Mouse (Mus musculus) cerebellum, postnatal 25 days (tissue): ENCODE data around the gene Lrrc10b.

Experiments
- DNase-seq, 2 experiments: peaks; one replicate each; pipeline ENCODE4 v3.0.0; 2021; ENCODE audit warnings: mixed read lengths in 2 of 2

Lrrc10b gene

GRCm38 (mm10) chr19:10456752-10457483 is at the start of gene Lrrc10b:
Lrrc10b (minus strand) TSS chr19:10457473.
- no peak for DNase-seq

GRCm38 (mm10) chr19:10502571-10502970 is 45.3 kb upstream of the Lrrc10b start:
- DNase-seq: peak; percentile 51 to 64

GRCm38 (mm10) chr19:10500581-10500980 is 43.3 kb upstream of the Lrrc10b start:
- DNase-seq: no peak

- no peak for DNase-seq
Observed at GRCm38 (mm10) chr19:10497512-10498160, 40.4 kb upstream of the Lrrc10b start.

- DNase-seq: no peak
Observed at GRCm38 (mm10) chr19:10496976-10497375, 39.7 kb upstream of the Lrrc10b start.

- no peak for DNase-seq
Observed at GRCm38 (mm10) chr19:10495670-10496069, 38.4 kb upstream of the Lrrc10b start.

GRCm38 (mm10) chr19:10486264-10486738 is 29.0 kb upstream of the Lrrc10b start:
- DNase-seq: peak; percentile 51 to 71

- DNase-seq: no peak
Observed at GRCm38 (mm10) chr19:10482703-10483102, 25.4 kb upstream of the Lrrc10b start, which contains the start of gene Ppp1r32. Ppp1r32 (minus strand) TSS chr19:10482928.

GRCm38 (mm10) chr19:10479541-10479940 is 22.3 kb upstream of the Lrrc10b start:
- no peak for DNase-seq

GRCm38 (mm10) chr19:10473779-10474178 is 16.5 kb upstream of the Lrrc10b start:
- no peak for DNase-seq

GRCm38 (mm10) chr19:10472958-10473357 is 15.7 kb upstream of the Lrrc10b start:
- DNase-seq: no peak

- no peak for DNase-seq
Observed at GRCm38 (mm10) chr19:10469171-10469658, 11.9 kb upstream of the Lrrc10b start.

GRCm38 (mm10) chr19:10464427-10464826 is 7.2 kb upstream of the Lrrc10b start:
- DNase-seq: no peak

- DNase-seq: no peak
Observed at GRCm38 (mm10) chr19:10461584-10461983, 4.3 kb upstream of the Lrrc10b start.

GRCm38 (mm10) chr19:10459907-10460306 is 2.6 kb upstream of the Lrrc10b start:
- no peak for DNase-seq

GRCm38 (mm10) chr19:10458096-10458495 is 823 bp upstream of the Lrrc10b start:
- DNase-seq: no peak

GRCm38 (mm10) chr19:10457484-10457800 is 169 bp upstream of the Lrrc10b start:
- DNase-seq: no peak

- DNase-seq: no peak
Observed at GRCm38 (mm10) chr19:10455437-10455806, 1.9 kb downstream of the Lrrc10b start.

GRCm38 (mm10) chr19:10454718-10455436 is 2.4 kb downstream of the Lrrc10b start:
- no peak for DNase-seq

GRCm38 (mm10) chr19:10449708-10450107 is 7.6 kb downstream of the Lrrc10b start:
- DNase-seq: peak; percentile 69 to 81

- no peak for DNase-seq
Observed at GRCm38 (mm10) chr19:10449190-10449589, 8.1 kb downstream of the Lrrc10b start.

GRCm38 (mm10) chr19:10448275-10448674 is 9.0 kb downstream of the Lrrc10b start:
- peak in 1 of 2 experiments; percentile 7 for DNase-seq

GRCm38 (mm10) chr19:10444685-10445369 is 12.4 kb downstream of the Lrrc10b start:
- DNase-seq: no peak
